Mouse (Mus musculus): ENCODE results near the gene Repin1. TPM values are rescaled to one million over a fixed set of nuclear protein-coding genes. Genes with fewer than 3 reads are reported as not detected.

Gene Repin1
- polyA plus RNA-seq (2012; ENCODE audit: low replicate concordance), result 21.7 and 39.5 TPM in 2 replicates

GRCm38 (mm10) chr6:48593158-48594042, at the start of gene Repin1, which contains the start of gene Gm44965:
TSS of gene Repin1 (plus strand) at chr6:48593883.
TSS of gene Gm44965 (plus strand) at chr6:48593941.

DNA sequence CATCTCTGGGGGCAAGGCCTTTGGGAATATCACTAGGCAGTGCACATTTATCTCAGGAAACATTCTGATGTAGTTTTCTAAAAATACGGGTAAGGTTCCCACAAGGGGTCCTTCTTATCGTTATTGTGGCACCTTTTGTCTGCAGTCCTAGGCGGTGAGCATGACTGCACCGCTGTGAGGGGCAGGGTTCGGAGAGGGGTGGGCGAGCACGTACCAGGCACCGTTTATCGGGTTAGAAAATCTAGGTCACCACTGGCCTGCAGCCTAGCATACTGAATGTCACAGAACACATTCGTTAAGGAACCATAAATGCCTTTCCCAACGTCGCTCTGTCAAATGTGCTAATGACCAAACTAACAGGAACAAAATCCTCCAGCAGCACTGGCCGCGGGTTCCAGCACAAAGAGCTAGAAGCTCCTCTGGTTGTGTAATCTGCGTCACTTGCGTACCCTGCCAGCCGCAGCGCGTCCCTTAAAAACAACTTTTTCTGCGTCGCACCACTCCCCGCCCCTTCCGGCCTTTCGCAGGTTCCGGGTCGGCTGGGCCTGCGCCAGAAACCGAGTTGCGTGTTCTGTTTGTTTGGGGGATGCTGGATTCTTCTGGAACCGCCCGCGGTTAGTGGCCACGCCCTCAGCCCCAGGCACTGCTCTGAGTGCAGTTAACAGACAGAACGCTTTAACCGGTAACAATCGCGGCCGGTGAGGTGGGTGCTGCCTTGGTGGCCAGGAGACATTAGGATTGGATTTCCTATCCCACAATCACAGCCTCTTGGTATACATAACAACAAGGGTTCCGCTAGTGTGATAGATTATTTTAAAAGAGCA, 39.2 kb upstream of the Repin1 start, which contains the start of gene Lrrc61:
Lrrc61 (plus strand) TSS at position 517 of the 824 bp plus-strand sequence.

DNA sequence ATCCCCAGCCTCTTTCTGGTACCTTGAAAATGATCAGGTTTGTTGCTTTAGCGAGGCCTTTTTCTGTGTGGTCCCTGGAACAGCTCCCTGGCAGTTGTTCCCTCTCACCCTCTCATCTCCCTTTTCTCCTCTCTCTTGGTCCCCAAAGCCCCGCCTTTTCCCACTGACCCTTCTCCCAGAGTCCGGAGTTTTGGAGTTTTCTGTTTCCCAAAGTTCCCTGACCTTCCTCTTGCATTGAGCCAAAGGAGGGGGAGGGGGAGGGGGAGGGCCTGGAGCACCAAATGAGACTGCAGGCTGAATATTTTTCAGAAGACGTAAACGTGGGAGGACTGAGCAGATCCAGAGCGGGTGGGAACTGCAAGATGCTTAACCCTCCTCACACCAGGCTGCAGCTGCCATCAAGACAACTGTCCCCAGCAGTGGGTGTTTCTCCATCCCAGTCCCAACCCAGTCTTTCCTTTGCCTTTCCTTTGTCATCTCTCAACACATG, 21.1 kb upstream of the Repin1 start, which contains the start of gene Rarres2:
Rarres2 (minus strand) TSS at position 218 of the 490 bp plus-strand sequence.

GRCm38 (mm10) chr6:48589194-48589750, 4.4 kb upstream of the Repin1 start, which contains the start of gene Gm45021:
TSS of gene Gm45021 (plus strand) at chr6:48589610.

DNA sequence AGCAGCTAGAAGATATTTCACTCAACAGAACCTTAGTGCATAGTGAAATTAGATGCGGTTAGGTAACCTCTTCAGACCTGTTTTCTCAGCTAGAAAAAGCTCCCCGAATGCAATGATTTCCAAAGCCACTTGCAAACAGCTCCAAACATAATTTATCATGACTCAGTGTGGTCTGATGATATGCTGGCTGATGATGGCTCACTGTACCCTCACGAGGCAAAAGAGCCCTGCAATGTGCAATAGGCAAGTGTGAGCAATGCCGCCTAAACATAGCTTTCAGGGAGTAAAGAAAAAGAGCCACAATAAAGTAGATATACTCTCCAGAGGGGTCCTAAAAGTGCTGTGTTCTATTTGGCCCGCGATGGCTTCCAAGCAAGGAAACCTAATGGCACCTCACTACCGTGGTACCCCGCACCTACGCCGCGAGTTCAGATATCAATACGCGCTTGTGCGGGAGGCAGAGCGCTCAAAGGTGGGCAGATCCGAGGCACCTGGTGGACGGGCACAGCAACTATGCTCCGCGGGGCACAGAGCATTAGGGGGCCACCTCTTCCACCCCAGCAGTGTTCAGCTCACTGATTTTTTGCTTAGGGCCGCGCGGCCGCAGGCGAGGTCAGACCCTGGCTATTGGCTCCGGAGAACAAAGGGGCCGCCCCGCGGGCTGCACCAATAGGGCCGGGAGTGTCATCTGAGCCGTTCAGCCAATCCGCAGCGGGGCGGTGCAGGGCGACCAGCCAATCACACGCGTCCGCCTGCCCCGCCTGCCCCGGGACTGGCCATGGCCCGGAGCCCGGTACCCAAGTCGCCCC, 7.8 kb downstream of the Repin1 start, which contains the start of gene Zfp775:
Zfp775 (plus strand) TSS at position 793 of the 809 bp plus-strand sequence.

DNA sequence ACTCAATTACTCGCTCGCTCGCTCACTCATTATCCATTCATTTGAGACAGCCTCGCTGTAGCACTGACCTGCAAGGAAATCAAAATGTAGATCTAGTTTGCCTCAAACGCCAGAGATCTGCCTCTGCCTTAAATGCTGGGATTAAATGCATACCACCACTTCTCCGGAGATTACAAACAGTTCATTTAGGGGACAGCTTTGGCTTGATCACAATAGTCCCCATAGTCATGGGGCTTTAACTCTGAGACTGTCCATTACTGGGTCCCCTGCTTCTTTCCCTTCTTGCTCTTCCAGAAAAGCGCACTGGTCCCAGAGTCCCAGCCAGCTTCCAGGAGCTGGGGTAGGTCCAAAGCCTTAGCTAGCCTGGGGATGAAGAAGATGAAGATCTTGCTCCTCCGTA, 32.8 kb downstream of the Repin1 start, which contains the start of gene AI854703:
AI854703 (plus strand) TSS at position 301 of the 400 bp plus-strand sequence.

GRCm38 (mm10) chr6:48646995-48647394, 53.3 kb downstream of the Repin1 start, which contains the start of gene Gimap8:
TSS of gene Gimap8 (plus strand) at chr6:48647234.

Other genes starting within 250 kb of the Repin1 start
- gene Krba1, start 198.3 kb upstream of the Repin1 start, polyA plus RNA-seq (2012; ENCODE audit: low replicate concordance), result 16.8 and 36.8 TPM in 2 replicates
- gene Zfp467, start 148.1 kb upstream of the Repin1 start, polyA plus RNA-seq (2012; ENCODE audit: low replicate concordance), result 25.2 and 31.2 TPM in 2 replicates
- gene Sspo, start 145.7 kb upstream of the Repin1 start, polyA plus RNA-seq (2012; ENCODE audit: low replicate concordance), result 1.2 and 2.9 TPM in 2 replicates
- gene Atp6v0e2, start 56.3 kb upstream of the Repin1 start, polyA plus RNA-seq (2012; ENCODE audit: low replicate concordance), result 0.94 and 5.5 TPM in 2 replicates
- gene Lrrc61, start 39.1 kb upstream of the Repin1 start, polyA plus RNA-seq (2012; ENCODE audit: low replicate concordance), result 55.0 and 57.4 TPM in 2 replicates
- 0.35 TPM in 1 of 2 replicates, not detected in the other for gene Rarres2, start 21.1 kb upstream of the Repin1 start, polyA plus RNA-seq (2012; ENCODE audit: low replicate concordance)
- not detected in 2 replicates for gene Gm45021, start 4.3 kb upstream of the Repin1 start, polyA plus RNA-seq (2012; ENCODE audit: low replicate concordance)
- not detected in 2 replicates for gene Gm44965, start 58 bp downstream of the Repin1 start, polyA plus RNA-seq (2012; ENCODE audit: low replicate concordance)
- gene Zfp775, start 8.2 kb downstream of the Repin1 start, polyA plus RNA-seq (2012; ENCODE audit: low replicate concordance), result 2.9 and 3.6 TPM in 2 replicates
- 0.58 and 1.2 TPM in 2 replicates for gene AI854703, start 32.9 kb downstream of the Repin1 start, polyA plus RNA-seq (2012; ENCODE audit: low replicate concordance)
- 40.6 and 47.5 TPM in 2 replicates for gene Gimap8, start 53.4 kb downstream of the Repin1 start, polyA plus RNA-seq (2012; ENCODE audit: low replicate concordance)
- 2.5 and 8.7 TPM in 2 replicates for gene Gimap9, start 82.2 kb downstream of the Repin1 start, polyA plus RNA-seq (2012; ENCODE audit: low replicate concordance)
- gene Gimap4, start 90.7 kb downstream of the Repin1 start, polyA plus RNA-seq (2012; ENCODE audit: low replicate concordance), result 16.1 and 52.6 TPM in 2 replicates
- 50.6 and 78.7 TPM in 2 replicates for gene Gimap6, start 114.3 kb downstream of the Repin1 start, polyA plus RNA-seq (2012; ENCODE audit: low replicate concordance)
- 0.58 and 1.8 TPM in 2 replicates for gene Gm28053, start 124.7 kb downstream of the Repin1 start, polyA plus RNA-seq (2012; ENCODE audit: low replicate concordance)
- gene Gimap7, start 124.7 kb downstream of the Repin1 start, polyA plus RNA-seq (2012; ENCODE audit: low replicate concordance), result 8.8 and 14.1 TPM in 2 replicates
- 154 and 203 TPM in 2 replicates for gene Gimap1, start 145.2 kb downstream of the Repin1 start, polyA plus RNA-seq (2012; ENCODE audit: low replicate concordance)
- gene Gimap5, start 152.3 kb downstream of the Repin1 start, polyA plus RNA-seq (2012; ENCODE audit: low replicate concordance), result 71.0 and 148 TPM in 2 replicates
- gene Gimap3, start 177.0 kb downstream of the Repin1 start, polyA plus RNA-seq (2012; ENCODE audit: low replicate concordance), result 218 and 606 TPM in 2 replicates
- 25.8 and 154 TPM in 2 replicates for gene Tmem176a, start 247.0 kb downstream of the Repin1 start, polyA plus RNA-seq (2012; ENCODE audit: low replicate concordance)
- 18.0 and 42.7 TPM in 2 replicates for gene Tmem176b, start 247.6 kb downstream of the Repin1 start, polyA plus RNA-seq (2012; ENCODE audit: low replicate concordance)

All from hematopoietic multipotent progenitor cell, adult 10-12 weeks (in vitro differentiated cells).